Mouse (Mus musculus) lung, postnatal 0 days (tissue): ENCODE data around the gene Lamc3.

Experiments used
- CTCF ChIP-seq: IDR thresholded peaks from 2 replicates; pipeline ENCODE4 v1.5.1; 2016; ENCODE audit warnings: antibody characterized with exemption, mild to moderate bottlenecking
- EP300 ChIP-seq: IDR thresholded peaks from 2 replicates; pipeline ENCODE4 v1.6.1; 2016; ENCODE audit warnings: antibody characterized with exemption, mild to moderate bottlenecking, control low read depth

- TF ChIP-seq CTCF (no peak), EP300 (no peak)
Measured at GRCm38 (mm10) chr2:31925936-31926335, 38.8 kb downstream of the Lamc3 start.
